Mouse (Mus musculus) megakaryocyte, embryonic 14.5 days (primary cell): ENCODE results near the gene Kif26b. TPM values are rescaled to one million over a fixed set of nuclear protein-coding genes. Genes with fewer than 3 reads are reported as not detected.

Source experiments
- H3K27me3 ChIP-seq: replicated peaks from 2 replicates; pipeline ENCODE3; 2012; ENCODE audit warnings: inconsistent platforms
- H3K36me3 ChIP-seq: replicated peaks from 2 replicates; pipeline ENCODE3; 2012; ENCODE audit warnings: low read length, inconsistent platforms, mixed read lengths
- H3K4me1 ChIP-seq: 2 replicates; pipeline ENCODE4 v1.6.1; 2012; ENCODE audit warnings: inconsistent platforms
- H3K4me3 ChIP-seq: replicated peaks from 2 replicates; pipeline ENCODE3; 2012; ENCODE audit warnings: moderate library complexity, mild to moderate bottlenecking, inconsistent platforms
- H3K9me3 ChIP-seq: 2 replicates; pipeline ENCODE4 v1.6.1; 2012; ENCODE audit warnings: inconsistent platforms
- FLI1 ChIP-seq: IDR thresholded peaks from 2 replicates; pipeline ENCODE4 v1.6.1; 2012; ENCODE audit warnings: low read length, inconsistent platforms, mixed read lengths
- GATA1 ChIP-seq: IDR thresholded peaks from 3 replicates; pipeline ENCODE4 v1.6.1; 2012; ENCODE audit warnings: mixed read lengths, low read length, inconsistent platforms, borderline replicate concordance
- polyA plus RNA-seq: library from polyadenylated mRNA; stranded (reverse); fragments of >175 nt; gene quantifications from 2 replicates; pipeline ENCODE4 v1.2.3, GENCODE M21; 2012; ENCODE audit warnings: low replicate concordance; ENCODE audit not compliant: insufficient read depth

The Kif26b gene
- polyA plus RNA-seq, 1 experiment: not detected

GRCm38 (mm10) chr1:178820079-178820478 lies 291.2 kb downstream of the Kif26b start:
- Histone ChIP-seq H3K27me3 (no peaks in the 10 kb centered on the region), H3K4me3 (no peak overlapping the region), H3K4me1 (no peaks in the 10 kb centered on the region), H3K9me3 (no peaks in the 10 kb centered on the region), H3K36me3 (no peaks in the 10 kb centered on the region)
- TF ChIP-seq GATA1 (no peak), FLI1 (no peak)

DNA sequence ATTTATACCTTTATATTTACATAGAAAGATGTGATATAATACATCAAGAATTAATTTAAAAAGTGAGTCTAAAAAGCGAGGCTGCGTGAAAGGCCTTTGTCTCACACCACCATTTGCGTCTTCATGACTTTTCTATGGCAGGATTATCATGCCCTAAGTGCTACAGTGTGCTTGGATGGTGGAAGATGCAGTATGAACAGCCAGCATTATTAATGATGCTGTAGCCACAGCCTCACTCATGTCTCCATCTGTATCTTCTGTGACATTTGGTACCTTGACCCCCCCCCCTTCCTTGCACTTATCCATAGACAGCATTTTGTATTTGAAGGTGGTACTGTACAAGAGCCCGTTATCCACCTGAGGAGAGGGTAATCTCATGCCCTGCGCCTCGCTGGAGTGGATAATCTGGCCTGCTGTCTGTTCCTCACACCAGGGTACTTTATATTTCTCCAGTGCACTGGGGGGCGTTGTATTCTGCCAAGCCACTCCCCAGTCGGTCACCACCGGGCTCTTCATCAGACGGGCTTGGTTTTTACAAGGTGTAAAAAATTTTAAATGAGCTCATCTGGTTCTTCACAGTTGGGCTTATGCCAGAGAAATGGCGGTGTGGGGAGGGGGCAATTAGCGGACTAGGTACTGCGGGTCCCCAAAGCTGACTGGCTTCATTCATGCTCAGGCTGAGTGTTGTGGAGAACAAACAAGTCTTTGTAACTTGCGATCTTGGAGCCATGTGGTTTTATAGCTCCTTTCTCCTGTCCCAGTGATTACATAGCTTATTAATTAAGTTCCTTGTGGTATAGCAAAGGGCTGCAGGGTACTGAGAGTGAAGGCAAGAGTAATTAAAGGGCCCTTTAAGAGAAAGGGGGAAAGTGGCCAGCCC lies 291.9 kb downstream of the Kif26b start:
- Histone ChIP-seq H3K4me3 (no peak overlapping the region), H3K4me1 (no peaks in the 10 kb centered on the region), H3K27me3 (no peaks in the 10 kb centered on the region), H3K36me3 (no peaks in the 10 kb centered on the region), H3K9me3 (no peaks in the 10 kb centered on the region)
- TF ChIP-seq GATA1 (no peak), FLI1 (no peak)

GRCm38 (mm10) chr1:178824871-178825270 lies 295.9 kb downstream of the Kif26b start:
- TF ChIP-seq GATA1 (no peak), FLI1 (no peak)
- Histone ChIP-seq H3K9me3 (no peaks in the 10 kb centered on the region), H3K4me1 (no peaks in the 10 kb centered on the region), H3K36me3 (no peaks in the 10 kb centered on the region), H3K4me3 (no peak overlapping the region), H3K27me3 (no peaks in the 10 kb centered on the region)

- Histone ChIP-seq H3K4me3 (no peak overlapping the region), H3K36me3 (no peaks in the 10 kb centered on the region), H3K4me1 (no peaks in the 10 kb centered on the region), H3K27me3 (no peaks in the 10 kb centered on the region), H3K9me3 (no peaks in the 10 kb centered on the region)
- no peak for TF ChIP-seq FLI1
- no peak for TF ChIP-seq GATA1
Measured at GRCm38 (mm10) chr1:178827223-178827622, 298.3 kb downstream of the Kif26b start.

GRCm38 (mm10) chr1:178829456-178829855 lies 300.5 kb downstream of the Kif26b start:
- no peak overlapping the region for H3K4me3 ChIP-seq
- no peaks in the 10 kb centered on the region for H3K36me3 ChIP-seq
- H3K27me3 ChIP-seq: no peaks in the 10 kb centered on the region
- TF ChIP-seq FLI1 (no peak), GATA1 (no peak)
- no peaks in the 10 kb centered on the region for H3K9me3 ChIP-seq
- no peaks in the 10 kb centered on the region for H3K4me1 ChIP-seq

DNA sequence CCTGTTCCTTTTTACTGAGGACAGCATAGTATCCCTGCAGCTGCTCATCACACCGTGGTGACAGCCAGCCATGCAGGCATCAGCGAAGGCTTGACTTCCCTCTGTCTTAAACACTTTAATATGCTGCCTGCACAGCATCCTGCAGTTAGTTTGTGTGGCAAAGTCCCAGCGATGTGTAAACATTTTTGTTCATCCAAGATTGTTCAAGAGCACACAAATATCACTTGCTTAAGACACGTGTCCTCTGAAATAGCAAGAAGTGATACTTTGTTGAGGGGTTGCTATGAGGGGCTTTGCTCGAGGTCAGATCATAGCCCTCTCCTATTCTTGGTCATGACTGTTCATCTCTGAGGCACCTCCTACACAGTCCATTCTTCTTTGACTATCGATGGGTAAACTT lies 303.6 kb downstream of the Kif26b start:
- Histone ChIP-seq H3K27me3 (no peaks in the 10 kb centered on the region), H3K4me3 (no peak overlapping the region), H3K36me3 (no peaks in the 10 kb centered on the region), H3K9me3 (no peaks in the 10 kb centered on the region), H3K4me1 (no peaks in the 10 kb centered on the region)
- TF ChIP-seq FLI1 (no peak), GATA1 (no peak)

DNA sequence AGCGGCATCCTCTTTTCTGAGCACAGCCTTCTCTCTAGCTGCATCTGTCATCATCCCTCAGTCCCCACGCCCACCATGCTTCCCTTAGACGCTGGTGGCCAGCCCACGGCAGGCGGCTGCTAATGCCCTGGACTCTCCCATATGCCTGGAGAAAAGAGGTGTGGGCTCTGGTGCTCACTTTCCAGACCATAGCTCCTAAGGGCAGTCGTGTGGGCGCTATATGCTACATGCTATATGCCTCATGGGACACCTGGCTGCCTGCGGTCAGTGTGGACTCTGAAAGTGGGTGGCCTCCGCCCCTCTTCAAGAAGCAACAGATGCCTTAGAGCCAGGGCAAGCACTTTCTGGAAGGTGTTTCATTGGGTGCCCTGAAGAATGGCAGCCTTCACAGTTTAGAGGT lies 306.9 kb downstream of the Kif26b start:
- H3K27me3 ChIP-seq: no peaks in the 10 kb centered on the region
- H3K36me3 ChIP-seq: no peaks in the 10 kb centered on the region
- H3K4me1 ChIP-seq: no peaks in the 10 kb centered on the region
- TF ChIP-seq FLI1 (no peak), GATA1 (no peak)
- H3K9me3 ChIP-seq: no peaks in the 10 kb centered on the region
- H3K4me3 ChIP-seq: no peak overlapping the region

GRCm38 (mm10) chr1:178836998-178837397 lies 308.1 kb downstream of the Kif26b start:
- Histone ChIP-seq H3K4me1 (no peaks in the 10 kb centered on the region), H3K4me3 (no peak overlapping the region), H3K36me3 (no peaks in the 10 kb centered on the region), H3K27me3 (no peaks in the 10 kb centered on the region), H3K9me3 (no peaks in the 10 kb centered on the region)
- TF ChIP-seq GATA1 (no peak), FLI1 (no peak)

DNA sequence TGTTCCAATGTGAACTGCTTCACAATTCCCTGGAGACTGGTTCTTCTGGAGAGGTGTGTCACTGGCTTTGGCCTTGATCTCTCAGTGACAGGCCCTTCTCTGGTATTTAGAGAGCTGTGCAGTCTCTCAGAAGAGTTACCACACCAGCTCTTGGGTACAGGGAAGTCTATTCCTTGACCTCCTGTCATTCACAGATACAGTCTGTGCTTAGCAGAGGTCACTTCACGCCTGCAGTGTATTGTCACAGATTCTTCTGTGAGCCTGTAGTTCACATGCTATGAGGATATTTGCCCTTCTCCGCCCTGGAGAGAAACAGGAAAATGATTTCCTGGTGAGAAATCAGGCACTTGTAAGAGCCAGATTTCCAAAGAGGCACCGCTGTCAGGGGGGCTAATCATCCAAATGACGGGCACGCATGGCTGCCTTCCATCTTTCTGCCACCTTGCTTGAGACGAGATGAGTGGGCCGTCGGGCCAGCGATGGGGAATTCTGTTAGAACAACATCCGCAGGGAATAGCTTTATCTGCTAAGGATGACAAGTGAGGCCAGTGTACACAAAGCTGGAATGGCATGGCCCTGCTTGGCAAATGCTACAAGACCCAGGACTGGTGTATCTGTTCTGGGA lies 309.9 kb downstream of the Kif26b start:
- Histone ChIP-seq H3K4me3 (no peak overlapping the region), H3K36me3 (no peaks in the 10 kb centered on the region), H3K4me1 (no peaks in the 10 kb centered on the region), H3K27me3 (no peaks in the 10 kb centered on the region), H3K9me3 (no peaks in the 10 kb centered on the region)
- TF ChIP-seq FLI1 (no peak), GATA1 (no peak)

DNA sequence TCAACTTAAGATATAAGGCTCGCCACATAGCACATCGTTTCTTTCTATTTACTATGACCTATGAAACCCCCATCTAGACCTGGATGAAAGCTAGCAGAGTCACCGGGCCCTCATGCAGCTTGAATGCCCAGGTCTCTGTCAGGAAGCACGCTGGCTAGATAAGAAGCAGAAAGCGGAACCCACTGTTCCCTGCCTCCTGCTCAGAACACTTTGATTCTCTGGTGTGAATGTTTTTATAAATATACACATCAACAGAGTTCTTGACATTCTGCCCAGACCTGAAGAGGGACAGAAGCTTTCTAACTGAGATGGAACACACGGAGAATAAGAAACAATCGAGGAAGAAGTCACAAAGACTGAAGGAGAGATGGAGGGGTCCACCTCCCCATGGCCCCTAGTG lies 311.4 kb downstream of the Kif26b start:
- no peaks in the 10 kb centered on the region for H3K9me3 ChIP-seq
- no peaks in the 10 kb centered on the region for H3K4me1 ChIP-seq
- no peak for TF ChIP-seq GATA1
- TF ChIP-seq FLI1: no peak
- no peaks in the 10 kb centered on the region for H3K36me3 ChIP-seq
- no peak overlapping the region for H3K4me3 ChIP-seq
- H3K27me3 ChIP-seq: no peaks in the 10 kb centered on the region
